Mouse (Mus musculus): ENCODE results near the gene Olfr164.

Gene Olfr164

GRCm38 (mm10) chr16:19313964-19314363 lies at the start of gene Olfr164:
Olfr164 (minus strand) TSS chr16:19314064.
- DNase-seq, result no peak

GRCm38 (mm10) chr16:19349111-19349510 lies 35.2 kb upstream of the Olfr164 start:
- DNase-seq, result no peak

GRCm38 (mm10) chr16:19263235-19263634 lies 50.6 kb downstream of the Olfr164 start:
- no peak for DNase-seq

GRCm38 (mm10) chr16:19260780-19261179 lies 53.1 kb downstream of the Olfr164 start:
- no peak for DNase-seq

GRCm38 (mm10) chr16:19245835-19246234 lies 68.0 kb downstream of the Olfr164 start:
- DNase-seq, result no peak

GRCm38 (mm10) chr16:19241539-19242025 lies 72.3 kb downstream of the Olfr164 start:
- DNase-seq, result no peak

GRCm38 (mm10) chr16:19240792-19241538 lies 72.9 kb downstream of the Olfr164 start:
- DNase-seq, result no peak

GRCm38 (mm10) chr16:19236719-19237118 lies 77.1 kb downstream of the Olfr164 start:
- DNase-seq, result no peak
